Mouse (Mus musculus) CH12.LX (cell line): ENCODE data around the gene Adam22. TPM values are rescaled to one million over a fixed set of nuclear protein-coding genes. Genes with fewer than 3 reads are reported as not detected.

Experiments used
- DNase-seq: peaks from one replicate; pipeline ENCODE4 v3.0.0-alpha.2; 2013; ENCODE audit errors: extremely low read depth
- H3K27ac ChIP-seq: 2 replicates; pipeline ENCODE4 v1.5.1; 2012; ENCODE audit warnings: low read depth, mild to moderate bottlenecking, control low read depth, moderate library complexity; ENCODE audit not compliant: insufficient read depth
- H3K27me3 ChIP-seq: replicated peaks from 2 replicates; pipeline ENCODE3; 2012; ENCODE audit warnings: inconsistent platforms
- H3K36me3 ChIP-seq, 2 experiments: replicated peaks in 1 of 2; 2 replicates each; pipeline versions ENCODE3 to v1.6.1; 2012; ENCODE audit warnings: inconsistent platforms in 1 of 2, low read length in 1 of 2, mild to moderate bottlenecking in 1 of 2, mixed read lengths in 1 of 2, moderate library complexity in 1 of 2; ENCODE audit not compliant: control insufficient read depth in 1 of 2, insufficient read depth in 1 of 2
- H3K4me1 ChIP-seq, 2 experiments: 2 replicates each; pipeline ENCODE4 v1.6.1; 2012; ENCODE audit warnings: inconsistent platforms in 1 of 2, moderate library complexity in 1 of 2; ENCODE audit not compliant: insufficient read depth in 2 of 2, control insufficient read depth in 1 of 2
- H3K4me2 ChIP-seq: 2 replicates; pipeline ENCODE4 v1.6.1; 2012; ENCODE audit warnings: low read depth, mild to moderate bottlenecking, control low read depth; ENCODE audit not compliant: poor library complexity, insufficient read depth, severe bottlenecking
- H3K4me3 ChIP-seq, 3 experiments: fragments of 150-350 bp in 1 of 3; sonication (generic) in 1 of 3; replicated peaks in 1 of 3; 2 replicates each; pipeline versions ENCODE3 to v1.5.1; 2011 to 2012; ENCODE audit warnings: low read depth in 2 of 3, low read length in 2 of 3, mild to moderate bottlenecking in 2 of 3, moderate library complexity in 2 of 3, control low read depth in 1 of 3, improper control_type of control experiment in 1 of 3, inconsistent platforms in 1 of 3, mixed read lengths in 1 of 3; ENCODE audit not compliant: poor library complexity in 1 of 3
- H3K79me2 ChIP-seq: replicated peaks from 2 replicates; pipeline ENCODE4 v1.6.1; 2012; ENCODE audit warnings: mild to moderate bottlenecking, moderate library complexity; ENCODE audit not compliant: control insufficient read depth, poor library complexity, insufficient read depth, severe bottlenecking; ENCODE audit errors: extremely low read depth
- H3K9ac ChIP-seq: 2 replicates; pipeline ENCODE4 v1.6.1; 2012; ENCODE audit warnings: low read depth, mild to moderate bottlenecking, control low read depth, moderate library complexity; ENCODE audit not compliant: insufficient read depth
- H3K9me3 ChIP-seq: replicated peaks from 2 replicates; pipeline ENCODE3; 2012; ENCODE audit warnings: low read length, inconsistent platforms, mixed read lengths
- BHLHE40 ChIP-seq: IDR thresholded peaks from 2 replicates; pipeline ENCODE4 v1.6.1; 2011; ENCODE audit warnings: mild to moderate bottlenecking, low read depth, low read length, improper control_type of control experiment
- CHD1 ChIP-seq: IDR thresholded peaks from 2 replicates; pipeline ENCODE4 v1.6.1; 2012; ENCODE audit warnings: low read depth, low read length, improper control_type of control experiment, inconsistent platforms
- CHD2 ChIP-seq: IDR thresholded peaks from 2 replicates; pipeline ENCODE4 v1.6.1; 2011; ENCODE audit warnings: low read length, improper control_type of control experiment
- ELF1 ChIP-seq: IDR thresholded peaks from 2 replicates; pipeline ENCODE4 v1.6.1; 2014; ENCODE audit warnings: low read depth, mild to moderate bottlenecking, inconsistent platforms, low read length, improper control_type of control experiment
- EP300 ChIP-seq: IDR thresholded peaks from 2 replicates; pipeline ENCODE4 v1.6.1; 2011; ENCODE audit warnings: low read length, improper control_type of control experiment
- ETS1 ChIP-seq: conservative IDR thresholded peaks from 2 replicates; pipeline ENCODE4 v1.6.1; 2012; ENCODE audit warnings: low read depth, mild to moderate bottlenecking, inconsistent platforms, low read length, improper control_type of control experiment, moderate library complexity
- HCFC1 ChIP-seq: IDR thresholded peaks from 2 replicates; pipeline ENCODE4 v1.6.1; 2012; ENCODE audit warnings: low read depth, mild to moderate bottlenecking, inconsistent platforms, low read length, improper control_type of control experiment
- IRF4 ChIP-seq: IDR thresholded peaks from 2 replicates; pipeline ENCODE4 v1.6.1; 2014; ENCODE audit warnings: low read depth, mild to moderate bottlenecking, inconsistent platforms, low read length, improper control_type of control experiment
- JUN ChIP-seq: IDR thresholded peaks from 2 replicates; pipeline ENCODE4 v1.6.1; 2011; ENCODE audit warnings: low read depth, mild to moderate bottlenecking, low read length, improper control_type of control experiment, moderate library complexity; ENCODE audit not compliant: insufficient read depth
- JUND ChIP-seq: conservative IDR thresholded peaks from 2 replicates; pipeline ENCODE4 v1.6.1; 2011; ENCODE audit warnings: low read depth, low read length, improper control_type of control experiment
- KAT2A ChIP-seq: IDR thresholded peaks from 2 replicates; pipeline ENCODE4 v1.6.1; 2012; ENCODE audit warnings: low read length, improper control_type of control experiment, inconsistent platforms; ENCODE audit not compliant: insufficient replicate concordance
- MAFK ChIP-seq: IDR thresholded peaks from 2 replicates; pipeline ENCODE4 v1.6.1; 2011; ENCODE audit warnings: low read length, improper control_type of control experiment; ENCODE audit not compliant: insufficient replicate concordance
- MAX ChIP-seq: IDR thresholded peaks from 2 replicates; pipeline ENCODE4 v1.6.1; 2011; ENCODE audit warnings: low read length, improper control_type of control experiment
- MEF2A ChIP-seq: IDR thresholded peaks from 2 replicates; pipeline ENCODE4 v1.6.1; 2014; ENCODE audit warnings: low read depth, mild to moderate bottlenecking, inconsistent platforms, low read length, improper control_type of control experiment, borderline replicate concordance
- MXI1 ChIP-seq: IDR thresholded peaks from 2 replicates; pipeline ENCODE4 v1.6.1; 2011; ENCODE audit warnings: mild to moderate bottlenecking, low read depth, low read length, improper control_type of control experiment
- MYC ChIP-seq: IDR thresholded peaks from 2 replicates; pipeline ENCODE4 v1.6.1; 2011; ENCODE audit warnings: low read depth, mild to moderate bottlenecking, improper control_type of control experiment, low read length
- NELFE ChIP-seq: IDR thresholded peaks from 2 replicates; pipeline ENCODE4 v1.6.1; 2011; ENCODE audit warnings: low read depth, low read length, improper control_type of control experiment
- NRF1 ChIP-seq: IDR thresholded peaks from 2 replicates; pipeline ENCODE4 v1.6.1; 2014; ENCODE audit warnings: low read depth, mild to moderate bottlenecking, inconsistent platforms, low read length, improper control_type of control experiment, moderate library complexity
- PAX5 ChIP-seq: IDR thresholded peaks from 2 replicates; pipeline ENCODE4 v1.6.1; 2012; ENCODE audit warnings: low read length, inconsistent platforms, mixed read lengths
- POLR2A ChIP-seq: IDR thresholded peaks from 2 replicates; pipeline ENCODE4 v1.6.1; 2011; ENCODE audit warnings: low read depth, mild to moderate bottlenecking, improper control_type of control experiment, low read length
- POLR2AphosphoS2 ChIP-seq: IDR thresholded peaks from 2 replicates; pipeline ENCODE4 v1.6.1; 2011; ENCODE audit warnings: low read depth, low read length, improper control_type of control experiment
- RAD21 ChIP-seq: IDR thresholded peaks from 2 replicates; pipeline ENCODE4 v1.6.1; 2011; ENCODE audit warnings: low read depth, mild to moderate bottlenecking, low read length, improper control_type of control experiment, moderate library complexity
- RCOR1 ChIP-seq: conservative IDR thresholded peaks from 2 replicates; pipeline ENCODE4 v1.6.1; 2012; ENCODE audit warnings: low read depth, mild to moderate bottlenecking, inconsistent platforms, low read length, improper control_type of control experiment
- SIN3A ChIP-seq: IDR thresholded peaks from 2 replicates; pipeline ENCODE4 v1.6.1; 2012; ENCODE audit warnings: low read length, improper control_type of control experiment, inconsistent platforms
- TBP ChIP-seq: conservative IDR thresholded peaks from 2 replicates; pipeline ENCODE4 v1.6.1; 2011; ENCODE audit warnings: low read depth, low read length, improper control_type of control experiment
- TCF12 ChIP-seq: IDR thresholded peaks from 2 replicates; pipeline ENCODE4 v1.6.1; 2014; ENCODE audit warnings: low read depth, mild to moderate bottlenecking, inconsistent platforms, low read length, improper control_type of control experiment
- USF1 ChIP-seq: IDR thresholded peaks from 2 replicates; pipeline ENCODE4 v1.6.1; 2014; ENCODE audit warnings: low read depth, mild to moderate bottlenecking, inconsistent platforms, low read length, improper control_type of control experiment
- USF2 ChIP-seq: conservative IDR thresholded peaks from 2 replicates; pipeline ENCODE4 v1.6.1; 2011; ENCODE audit warnings: low read depth, low read length, improper control_type of control experiment
- ZC3H11A ChIP-seq: IDR thresholded peaks from 2 replicates; pipeline ENCODE4 v1.6.1; 2012; ENCODE audit warnings: low read depth, mild to moderate bottlenecking, inconsistent platforms, low read length, improper control_type of control experiment
- ZNF384 ChIP-seq: IDR thresholded peaks from 2 replicates; pipeline ENCODE4 v1.6.1; 2012; ENCODE audit warnings: low read depth, low read length, improper control_type of control experiment, inconsistent platforms
- dilution Hi-C: fragments of 300-500 bp; cut with MboI; formaldehyde crosslinking; loops from 2 replicates; pipeline ENCODE4 v1.14.3; 2020; ENCODE audit warnings: low sequenced_read_pairs; ENCODE audit not compliant: extremely low pct_unique_long_range_greater_than_20kb, extremely low pct_ligation_motif_present
- in situ Hi-C: fragments of 300-500 bp; cut with MboI; formaldehyde crosslinking; loops from 3 replicates; pipeline ENCODE4 v1.14.3; 2019; ENCODE audit warnings: low sequenced_read_pairs, low pct_ligation_motif_present, low pct_unique_long_range_greater_than_20kb, mixed read lengths
- polyA plus RNA-seq: library from polyadenylated mRNA; unstranded; fragments of >175 nt; gene quantifications from 2 replicates; pipeline ENCODE4 v1.2.1, GENCODE M21; 2012; ENCODE audit warnings: low read depth; ENCODE audit not compliant: insufficient read length
- total RNA-seq, 2 experiments: library from RNA; depleted of rRNA; stranded (reverse); fragments of 300-350 nt in 1 of 2; fragments of >200 nt in 1 of 2; gene quantifications; 2 replicates each; pipeline ENCODE4 v1.2.3; 2012 to 2014

Gene Adam22
- total and polyA plus RNA-seq, 3 experiments = 0.07 to 0.55 (median 0.14) TPM

- peaks cover 3 to 7% of the 10 kb centered on the region in 2 experiments; a peak in 3 of 4 replicates for H3K4me1 ChIP-seq
- peak; percentile 41 for DNase-seq
- H3K36me3 ChIP-seq = peaks cover 22 to 62% of the 10 kb centered on the region in 2 experiments
- dilution Hi-C loops = no loop called here
- in situ Hi-C loops = no loop called here
- no peaks in the 10 kb centered on the region for H3K27me3 ChIP-seq
- H3K27ac ChIP-seq = peak overlapping the region; percentile 77
- 0 out of 2 replicates have a peak overlapping the region, but pooled peaks have one; percentile 14 for H3K9ac ChIP-seq
- peak overlapping the region; percentile 51; the same call in 1 of the 2 replicates for H3K4me2 ChIP-seq
- peaks cover 2% of the 10 kb centered on the region; the same call in 1 of the 2 replicates for H3K79me2 ChIP-seq
- no peaks in the 10 kb centered on the region for H3K9me3 ChIP-seq
- 0 out of 2 replicates have a peak, but pooled peaks have one; percentile 50 for TF ChIP-seq MAX
- TF ChIP-seq PAX5 = no peak
- TF ChIP-seq ETS1 = peak; percentile 58
- TF ChIP-seq USF2 = 0 out of 2 replicates have a peak, but pooled peaks have one; percentile 11
- TF ChIP-seq JUND = peak; percentile 78; the same call in 1 of the 2 replicates
- peak; percentile 92 for TF ChIP-seq RCOR1
- peak; percentile 88 for TF ChIP-seq IRF4
- TF ChIP-seq NRF1 = 0 out of 2 replicates have a peak, but pooled peaks have one; percentile 27
- TF ChIP-seq CHD1 = no peak
- no peak for TF ChIP-seq KAT2A
- TF ChIP-seq MAFK = 0 out of 2 replicates have a peak, but pooled peaks have one; percentile 45
- TF ChIP-seq BHLHE40 = peak; percentile 94
- TF ChIP-seq HCFC1 = no peak
- no peak; the same call in 1 of the 2 replicates for TF ChIP-seq ELF1
- TF ChIP-seq CHD2 = peak; percentile 40; the same call in 1 of the 2 replicates
- TF ChIP-seq USF1 = peak; percentile 9; the same call in 1 of the 2 replicates
- peak; percentile 67; the same call in 1 of the 2 replicates for TF ChIP-seq EP300
- TF ChIP-seq POLR2A = peak; percentile 29; the same call in 1 of the 2 replicates
- TF ChIP-seq MEF2A = peak; percentile 61
- no peak for TF ChIP-seq ZNF384
- TF ChIP-seq JUN = peak; percentile 77
- TF ChIP-seq ZC3H11A = no peak
- TF ChIP-seq TBP = no peak
- TF ChIP-seq SIN3A = no peak; the same call in none of the 2 replicates
- peak; percentile 66; the same call in 1 of the 2 replicates for TF ChIP-seq MYC
- no peak for TF ChIP-seq POLR2AphosphoS2
- TF ChIP-seq NELFE = no peak
- no peak for TF ChIP-seq MXI1
- TF ChIP-seq RAD21 = no peak; the same call in 1 of the 2 replicates
- peak; percentile 72; the same call in 1 of the 2 replicates for TF ChIP-seq TCF12
- no peak overlapping the region for H3K4me3 ChIP-seq
Measured at GRCm38 (mm10) chr5:8397587-8398249, 29.8 kb upstream of the Adam22 start.
